Mouse (Mus musculus) brown adipose tissue, adult 24 weeks (tissue): ENCODE measurements around the gene Fam172a. TPM values are rescaled to one million over a fixed set of nuclear protein-coding genes. Genes with fewer than 3 reads are reported as not detected.

ENCODE experiments used
- H3K27ac ChIP-seq: fragments of 200-500 bp; replicated peaks from 2 replicates; pipeline ENCODE4 v1.5.1; 2012; ENCODE audit warnings: low read depth, mild to moderate bottlenecking, low read length
- H3K4me1 ChIP-seq: fragments of 200-500 bp; 2 replicates; pipeline ENCODE4 v1.6.1; 2012; ENCODE audit warnings: low read length, mixed read lengths; ENCODE audit not compliant: control insufficient read depth, insufficient read depth, insufficient read length
- H3K4me3 ChIP-seq: fragments of 200-500 bp; 2 replicates; pipeline ENCODE4 v1.5.1; 2012; ENCODE audit warnings: low read depth, mild to moderate bottlenecking, low read length, moderate library complexity; ENCODE audit not compliant: insufficient read depth
- polyA plus RNA-seq: library from polyadenylated mRNA; stranded (reverse); fragments of >200 nt; gene quantifications from 2 replicates; pipeline ENCODE4 v1.2.4, GENCODE M21; 2012; ENCODE audit not compliant: missing spikeins, insufficient read depth, insufficient read length

The Fam172a gene
- polyA plus RNA-seq, 1 experiment, result 7.9 TPM

DNA sequence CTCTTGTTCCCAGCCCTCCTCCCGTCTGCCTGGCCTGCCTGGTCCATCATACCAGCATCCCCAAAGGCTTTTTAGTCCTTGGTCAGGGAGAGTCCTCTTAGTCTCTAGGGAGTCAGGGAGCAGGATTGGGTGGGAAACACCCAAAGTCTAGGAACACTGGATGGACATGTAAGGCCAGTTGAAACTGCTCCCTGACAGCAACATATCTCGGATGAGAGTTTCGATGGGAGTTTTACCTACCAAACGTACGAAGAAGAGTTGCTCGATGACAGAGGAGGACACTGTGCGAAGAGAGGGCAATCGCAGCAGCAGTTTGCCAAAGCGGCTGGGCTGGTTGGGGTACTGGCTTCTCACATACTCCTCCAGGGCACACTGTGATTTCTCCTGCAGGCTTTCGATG is 487.8 kb downstream of the Fam172a start:
- no peak overlapping the region for H3K27ac ChIP-seq
- H3K4me3 ChIP-seq, result no peak overlapping the region
- H3K4me1 ChIP-seq, result no peaks in the 10 kb centered on the region

DNA sequence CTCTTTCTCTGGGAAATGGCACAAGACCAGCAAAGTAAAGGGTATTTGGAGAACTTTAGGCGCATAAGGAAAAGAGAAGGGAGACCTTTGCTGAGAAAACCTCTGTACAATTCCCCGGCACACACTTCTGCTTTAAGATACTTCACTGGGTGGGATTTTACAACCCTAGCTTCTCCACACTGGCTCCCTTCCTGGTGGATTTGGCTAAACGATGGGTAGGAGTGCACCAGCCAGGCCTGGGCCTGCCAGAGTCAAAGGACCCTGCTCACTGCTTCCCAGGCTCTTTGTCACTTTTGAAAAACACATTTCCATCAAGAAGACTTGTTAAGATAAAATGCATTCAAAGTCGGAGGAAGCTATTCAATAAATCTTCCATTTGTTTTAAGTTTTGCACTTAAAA is 491.4 kb downstream of the Fam172a start:
- Histone ChIP-seq H3K4me1 (no peaks in the 10 kb centered on the region), H3K27ac (no peak overlapping the region), H3K4me3 (no peak overlapping the region)

DNA sequence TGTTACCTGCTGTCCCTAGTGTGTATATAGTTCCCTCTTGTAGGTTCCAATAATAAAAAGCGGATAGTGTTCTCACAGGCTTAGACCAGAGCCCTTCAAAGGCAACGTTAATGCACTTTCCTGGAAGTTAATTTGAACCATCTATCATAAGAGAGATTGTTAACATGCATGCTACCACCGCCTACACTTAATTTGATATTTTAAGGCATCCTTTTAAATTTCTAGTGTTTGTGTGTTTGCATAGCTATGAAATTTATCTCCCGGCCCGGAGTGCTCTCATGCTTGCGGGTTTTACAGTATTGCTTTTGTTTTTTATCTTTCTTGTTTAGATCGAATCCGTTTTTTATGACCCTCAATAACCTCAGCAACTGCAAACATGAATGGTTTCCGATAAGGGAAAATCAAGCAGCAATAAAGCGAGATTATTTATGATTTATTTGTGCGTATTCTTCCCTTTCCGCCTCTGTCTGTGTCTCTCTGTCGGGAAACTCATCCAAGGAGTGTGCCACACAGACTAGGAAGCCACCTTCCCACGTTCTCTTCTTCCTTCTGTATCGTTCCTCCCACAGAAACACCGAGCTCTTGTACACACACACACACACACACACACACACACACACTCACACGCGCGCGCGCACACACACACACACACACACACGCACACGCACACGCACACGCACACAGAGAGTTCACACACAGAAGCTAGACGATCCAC is 492.5 kb downstream of the Fam172a start:
- Histone ChIP-seq H3K27ac (no peak overlapping the region), H3K4me1 (no peaks in the 10 kb centered on the region), H3K4me3 (peak overlapping the region; percentile 21; the same call in 1 of the 2 replicates)

DNA sequence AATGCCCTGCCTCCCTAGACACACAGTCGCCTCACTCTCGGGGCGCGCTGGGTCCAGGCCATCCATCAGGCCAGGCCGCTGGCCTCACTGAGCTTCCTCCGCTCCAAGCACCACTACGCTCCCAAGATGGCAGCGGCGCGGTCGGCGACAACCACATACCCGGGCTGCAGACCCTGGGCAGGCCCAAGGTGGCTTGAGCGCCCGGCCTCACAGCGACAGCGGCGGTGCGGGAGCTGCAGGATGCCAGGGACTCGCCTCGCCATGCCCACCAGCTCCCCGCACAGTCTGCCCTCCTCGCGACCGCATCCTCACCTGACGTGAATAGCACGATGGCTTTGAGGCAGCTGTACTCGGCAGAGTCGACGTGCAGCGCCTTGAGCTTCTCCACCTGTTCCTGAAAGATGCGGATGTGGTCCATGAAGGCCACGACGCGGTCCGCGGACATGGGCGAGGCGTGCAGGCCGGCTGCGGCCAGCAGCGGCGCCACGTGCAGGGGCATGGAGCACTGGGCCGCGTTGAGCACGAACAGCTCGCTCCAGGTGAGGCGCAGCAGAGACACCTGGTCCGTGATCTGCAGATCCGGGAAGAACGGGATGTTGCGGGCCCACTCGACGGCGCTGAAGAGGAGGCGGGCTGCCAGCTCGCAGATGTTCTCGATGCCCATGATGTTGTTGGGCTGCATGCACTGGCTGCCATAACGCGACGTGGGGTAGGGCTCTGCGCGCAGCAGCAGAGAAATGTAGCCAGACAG is 493.2 kb downstream of the Fam172a start:
- H3K4me1 ChIP-seq, result no peaks in the 10 kb centered on the region
- H3K27ac ChIP-seq, result no peak overlapping the region
- H3K4me3 ChIP-seq, result peak overlapping the region; percentile 20; the same call in 1 of the 2 replicates

DNA sequence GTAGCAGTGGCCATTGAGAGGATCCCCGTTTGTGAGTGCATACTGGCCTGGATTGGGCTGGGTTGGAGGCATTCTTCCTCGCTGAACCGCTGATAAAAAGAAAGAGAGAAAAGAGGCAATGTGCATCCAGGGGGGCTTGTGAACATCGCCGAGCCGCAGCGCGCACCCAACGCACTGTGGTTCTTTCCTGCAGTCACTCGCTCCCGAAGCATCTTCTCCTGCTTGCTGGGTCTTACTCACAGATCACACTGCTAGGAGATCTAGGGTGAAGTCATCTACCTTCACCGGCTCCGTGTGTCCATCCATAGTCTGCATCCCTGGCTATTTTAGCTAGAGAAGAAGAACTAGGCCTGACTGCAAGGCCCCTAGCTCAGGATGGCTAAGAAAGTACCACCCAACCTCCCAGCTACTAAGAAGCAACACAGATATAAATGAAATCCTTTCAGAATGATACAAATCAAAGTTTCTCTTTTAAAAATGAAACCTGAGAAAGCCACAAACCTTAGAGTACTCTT is 493.8 kb downstream of the Fam172a start:
- no peak overlapping the region for H3K27ac ChIP-seq
- H3K4me3 ChIP-seq, result peak overlapping the region; percentile 20
- H3K4me1 ChIP-seq, result no peaks in the 10 kb centered on the region

DNA sequence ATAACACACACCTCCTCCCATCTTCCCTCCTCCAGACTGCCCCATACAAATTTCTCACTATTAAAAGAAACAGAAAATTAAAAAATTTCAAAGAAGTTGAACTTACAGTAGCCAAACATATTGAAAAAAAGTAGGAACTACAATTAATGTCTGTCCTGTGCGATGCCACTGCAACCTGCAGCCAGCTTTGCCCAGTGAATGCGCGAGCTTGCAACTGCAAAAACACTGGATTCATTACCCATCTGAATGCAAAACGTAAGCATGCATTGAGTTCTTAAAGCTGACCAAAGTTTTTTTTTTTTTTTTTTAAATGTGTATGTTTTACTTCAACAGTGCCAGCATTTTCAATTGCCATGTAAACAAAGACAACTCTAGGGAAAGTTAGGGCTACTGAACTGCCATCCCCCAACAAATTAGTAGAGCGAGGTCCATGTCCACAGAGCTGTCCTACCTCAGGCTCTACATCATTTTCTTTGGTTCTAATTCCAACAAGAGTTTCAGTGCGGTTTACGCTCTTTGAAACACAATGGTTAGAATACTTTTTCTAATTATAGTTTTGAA is 494.5 kb downstream of the Fam172a start:
- H3K4me3 ChIP-seq, result no peak overlapping the region
- no peak overlapping the region for H3K27ac ChIP-seq
- H3K4me1 ChIP-seq, result no peaks in the 10 kb centered on the region

DNA sequence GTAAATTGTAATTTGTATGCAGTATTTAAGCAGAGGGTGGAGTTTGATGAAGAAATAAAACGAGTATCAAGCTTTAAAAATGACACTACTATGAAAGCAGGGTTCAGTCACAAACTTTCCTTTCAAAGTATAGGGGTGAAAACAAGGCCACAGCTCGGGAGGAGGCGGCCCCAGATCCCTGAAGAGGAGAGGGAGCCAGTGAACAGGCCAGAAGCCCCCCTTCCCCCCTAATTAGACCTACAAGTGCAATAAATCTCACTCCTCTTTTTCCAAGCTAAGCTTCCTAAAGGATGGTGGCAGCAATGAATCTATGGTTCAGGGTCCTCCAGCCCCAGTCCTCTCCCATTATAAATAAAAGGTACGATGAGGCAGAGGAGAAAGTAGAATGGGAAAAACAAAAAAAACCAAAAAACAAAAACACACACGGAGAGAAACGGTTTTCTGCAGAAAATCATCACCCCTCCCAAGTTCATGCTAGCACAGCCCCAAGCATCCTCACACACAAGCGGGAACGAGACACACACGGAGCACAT is 495.5 kb downstream of the Fam172a start:
- no peaks in the 10 kb centered on the region for H3K4me1 ChIP-seq
- H3K27ac ChIP-seq, result no peak overlapping the region
- H3K4me3 ChIP-seq, result peak overlapping the region; percentile 39

DNA sequence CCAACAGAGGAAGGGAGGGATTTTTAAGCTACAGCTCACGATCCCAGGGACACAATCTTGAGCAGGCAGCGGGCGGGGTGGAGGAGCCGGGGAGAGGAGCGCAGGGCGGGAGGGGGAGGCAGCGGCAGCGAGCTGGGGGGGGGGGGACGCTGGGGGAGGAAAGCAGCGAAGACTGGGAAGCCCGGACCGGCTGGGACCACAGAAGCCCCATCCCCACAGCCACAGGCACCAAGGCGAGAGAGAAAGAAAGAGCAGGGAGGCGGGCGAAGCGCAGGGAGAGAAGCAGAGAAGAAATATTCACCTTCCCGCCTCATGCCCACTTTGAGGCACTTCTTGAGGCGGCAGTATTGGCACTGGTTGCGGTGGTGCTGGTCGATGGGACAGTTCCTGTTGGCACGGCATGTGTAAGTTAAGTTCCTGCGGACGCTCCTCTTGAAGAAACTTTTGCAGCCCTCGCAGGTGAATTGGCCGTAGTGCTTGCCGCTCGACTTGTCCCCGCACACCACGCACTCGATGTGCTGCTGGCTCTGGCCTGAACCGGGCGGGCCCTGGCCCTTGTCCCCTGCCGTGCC is 496.1 kb downstream of the Fam172a start:
- Histone ChIP-seq H3K4me3 (peak overlapping the region; percentile 61), H3K27ac (no peak overlapping the region), H3K4me1 (no peaks in the 10 kb centered on the region)

DNA sequence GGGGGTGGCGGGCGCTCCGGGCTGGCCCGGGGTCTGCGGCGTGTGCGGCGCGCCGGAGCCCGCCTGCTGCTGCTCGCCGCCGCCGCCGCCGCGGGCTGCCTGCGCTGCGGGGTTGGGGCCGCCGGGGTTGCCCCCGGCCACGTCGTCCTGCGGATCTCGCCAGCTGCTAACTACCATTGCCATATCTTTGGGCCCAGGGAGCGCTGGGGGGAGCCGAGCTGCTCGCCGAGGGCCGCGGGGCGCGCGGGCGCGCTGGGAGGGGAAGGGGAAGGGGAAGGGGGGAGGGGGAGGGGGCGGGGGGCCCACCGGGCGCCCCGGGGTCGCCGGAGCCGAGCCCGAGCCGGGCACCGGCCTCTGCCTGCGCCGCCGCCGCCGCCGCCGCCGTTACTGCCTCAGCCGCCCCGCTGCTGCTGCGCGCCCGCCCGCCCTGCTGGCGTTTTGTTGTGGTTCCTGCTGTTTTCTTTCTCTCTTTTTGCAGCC is 496.6 kb downstream of the Fam172a start:
- Histone ChIP-seq H3K4me3 (peak overlapping the region; percentile 61), H3K27ac (no peak overlapping the region), H3K4me1 (no peaks in the 10 kb centered on the region)

DNA sequence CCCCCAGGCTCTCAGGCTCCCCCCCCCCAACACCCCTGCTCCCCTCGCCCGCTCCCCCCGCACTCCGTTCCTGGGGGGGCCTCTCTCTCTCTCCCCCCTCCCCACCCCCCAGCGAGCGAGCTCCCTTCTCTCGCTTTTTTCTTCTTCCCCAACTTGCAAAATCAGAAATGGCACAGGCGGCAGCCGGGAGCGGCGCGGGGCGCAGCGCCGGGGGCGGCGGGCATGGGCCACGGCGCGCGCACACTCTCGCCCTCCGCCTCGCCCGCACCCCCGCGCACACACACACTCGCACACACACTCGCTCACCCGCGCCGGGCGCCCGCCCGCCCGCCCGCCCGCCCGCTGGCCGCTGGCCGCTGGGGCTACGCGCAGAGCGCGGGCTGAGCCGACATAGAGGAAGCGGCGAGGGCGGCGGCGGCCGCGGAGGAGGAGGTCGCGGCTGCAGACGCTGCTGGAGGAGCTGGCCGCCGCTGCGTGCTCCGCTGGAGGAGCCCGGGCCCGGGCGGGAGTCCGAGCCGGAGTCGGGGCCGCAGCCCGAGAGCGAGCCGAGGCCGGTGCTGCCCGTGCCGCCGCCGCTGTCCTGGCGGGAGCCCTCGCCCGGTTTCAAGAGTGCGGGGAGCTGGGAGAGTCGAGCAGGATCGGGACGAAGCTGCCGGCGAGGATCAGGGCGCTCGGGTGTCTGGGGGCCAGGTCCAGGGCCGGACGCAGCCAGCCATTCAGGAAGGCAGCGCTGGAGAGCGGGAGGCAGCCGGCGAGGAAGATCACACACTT is 497.2 kb downstream of the Fam172a start:
- Histone ChIP-seq H3K27ac (peak overlapping the region; percentile 7; the same call in 1 of the 2 replicates), H3K4me1 (no peaks in the 10 kb centered on the region), H3K4me3 (peak overlapping the region; percentile 60)

DNA sequence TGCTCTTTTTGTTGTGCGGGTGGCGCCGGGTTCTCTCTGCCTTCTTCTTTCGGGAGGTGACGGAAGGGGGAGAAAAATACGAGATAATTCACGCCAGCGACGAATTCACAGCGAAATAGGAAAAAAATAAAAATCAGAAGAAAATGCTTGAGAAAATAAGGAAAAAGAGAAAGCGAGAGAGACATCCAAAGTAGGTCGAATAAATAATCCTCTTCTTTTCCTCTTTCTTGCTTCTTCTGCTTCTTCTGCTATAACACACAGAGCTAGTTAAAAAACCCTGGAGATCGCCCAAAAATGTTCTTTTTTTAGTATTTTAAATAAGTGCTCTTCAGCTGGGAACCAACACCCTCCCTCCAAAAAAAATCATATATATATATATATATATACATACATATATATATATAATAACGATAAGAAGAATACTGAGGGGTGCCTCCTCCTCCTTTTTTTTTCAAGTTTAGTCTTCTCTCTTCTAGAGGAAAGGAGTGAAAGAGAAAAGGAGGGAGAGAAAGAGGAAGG is 497.9 kb downstream of the Fam172a start, which contains the start of gene Nr2f1:
Gene Nr2f1 (minus strand): TSS at position 116 of the 519 bp plus-strand sequence.
- Histone ChIP-seq H3K4me1 (no peaks in the 10 kb centered on the region), H3K27ac (peak within 1 kb of the TSS; percentile 7; the same call in 1 of the 2 replicates), H3K4me3 (peak within 1 kb of the TSS; percentile 60)

DNA sequence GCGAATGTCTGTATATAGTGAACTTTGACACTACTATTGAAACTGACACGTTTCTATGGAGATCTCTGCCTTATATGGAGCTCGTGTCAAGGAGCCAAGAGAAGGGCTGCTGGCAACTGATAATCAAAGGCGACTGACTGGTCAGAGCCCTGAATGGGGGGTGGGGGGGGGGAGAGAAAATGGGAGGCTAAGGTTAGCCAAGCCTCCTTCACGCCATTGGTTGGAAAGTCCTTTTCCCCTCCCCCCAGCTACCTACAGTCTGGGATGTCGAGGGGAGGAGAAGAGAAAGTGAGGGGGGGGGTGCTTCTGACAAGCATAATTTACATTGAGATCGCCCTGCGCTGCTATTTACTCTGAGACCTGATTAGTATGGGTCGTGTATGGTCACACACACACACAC is 498.6 kb downstream of the Fam172a start:
- no peak overlapping the region for H3K27ac ChIP-seq
- peak overlapping the region; percentile 16 for H3K4me3 ChIP-seq
- no peaks in the 10 kb centered on the region for H3K4me1 ChIP-seq

DNA sequence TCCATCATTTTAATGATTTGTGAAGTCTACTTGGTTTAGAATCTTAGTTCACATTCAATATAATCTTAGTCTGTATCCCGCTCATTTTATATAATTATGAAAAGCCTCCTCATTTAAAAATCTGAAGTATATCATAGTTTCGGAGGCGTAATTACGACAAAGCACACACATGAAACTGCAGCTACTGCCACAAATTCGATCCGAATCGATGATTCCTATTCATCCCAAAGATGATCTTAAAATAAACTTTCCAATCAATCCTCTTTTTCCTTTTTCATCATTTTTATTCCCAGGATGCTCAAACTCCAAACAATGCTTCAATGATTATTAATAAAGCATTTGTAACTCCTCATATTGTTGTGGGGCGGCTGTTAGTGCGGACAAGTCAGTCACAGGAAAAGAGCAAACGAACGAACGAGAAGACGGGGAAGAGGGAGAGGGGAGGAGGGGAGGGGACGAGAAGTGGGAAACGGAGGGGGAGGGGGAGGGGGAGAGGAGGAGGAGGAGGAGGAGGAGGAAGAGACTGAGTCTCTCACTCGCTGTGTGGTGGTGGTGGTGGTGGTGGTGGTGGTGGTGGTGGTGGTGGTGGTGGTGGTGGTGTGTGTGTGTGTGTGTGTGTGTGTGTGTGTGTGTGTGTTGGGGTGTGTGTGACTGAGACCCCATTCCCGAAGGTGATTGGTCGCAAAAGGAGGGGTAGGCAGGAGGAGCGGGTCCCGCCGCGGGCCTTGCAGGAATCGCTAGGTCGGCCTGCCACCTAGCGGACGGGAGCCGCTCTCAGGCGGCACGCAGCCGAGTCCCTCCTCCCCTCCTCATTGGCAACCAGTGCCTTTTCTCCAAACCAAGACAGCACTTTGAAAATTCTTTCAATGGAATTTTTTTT is 499.4 kb downstream of the Fam172a start:
- H3K27ac ChIP-seq, result no peak overlapping the region
- H3K4me1 ChIP-seq, result no peaks in the 10 kb centered on the region
- H3K4me3 ChIP-seq, result peak overlapping the region; percentile 49
